Mouse (Mus musculus): ENCODE results near the gene Celsr1. TPM values are rescaled to one million over a fixed set of nuclear protein-coding genes. Genes with fewer than 3 reads are reported as not detected.

The Celsr1 gene
- total and polyA plus RNA-seq, 3 experiments: 1.3 to 21.7 (median 4.7) TPM

- H3K4me1 ChIP-seq (ENCODE audit: insufficient read depth, low read depth, low read length): peaks cover 60% of the 10 kb centered on the region
- no peaks in the 10 kb centered on the region for H3K36me3 ChIP-seq (replicated peaks)
- no peaks in the 10 kb centered on the region for H3K27me3 ChIP-seq (ENCODE audit: insufficient read depth, low read length)
- H3K9me3 ChIP-seq (replicated peaks): no peaks in the 10 kb centered on the region
- no peak overlapping the region for H3K4me3 ChIP-seq (ENCODE audit: low read depth, low read length)
- ATAC-seq (ENCODE audit: extremely low read depth, insufficient number of reproducible peaks, low FRiP score, poor library complexity, severe bottlenecking) (no peak), DNase-seq (ENCODE audit: low spot score) (no peak)
- TF ChIP-seq GATA2 (IDR thresholded peaks at IDR 0.05; ENCODE audit: borderline replicate concordance, low read depth, low read length) (no peak), GATA1 (IDR thresholded peaks at IDR 0.05; ENCODE audit: borderline replicate concordance, low read length) (no peak), POLR2AphosphoS5 (IDR thresholded peaks at IDR 0.05; ENCODE audit: insufficient replicate concordance, low read depth, low read length) (no peak), TAL1 (conservative IDR thresholded peaks at IDR 0.05; ENCODE audit: low read depth, low read length) (no peak), CTCF (IDR thresholded peaks at IDR 0.05; ENCODE audit: low read depth, low read length) (no peak)
These were observed 15.9 kb upstream of the Celsr1 start for GRCm38 (mm10) chr15:86049510-86049909.

DNA sequence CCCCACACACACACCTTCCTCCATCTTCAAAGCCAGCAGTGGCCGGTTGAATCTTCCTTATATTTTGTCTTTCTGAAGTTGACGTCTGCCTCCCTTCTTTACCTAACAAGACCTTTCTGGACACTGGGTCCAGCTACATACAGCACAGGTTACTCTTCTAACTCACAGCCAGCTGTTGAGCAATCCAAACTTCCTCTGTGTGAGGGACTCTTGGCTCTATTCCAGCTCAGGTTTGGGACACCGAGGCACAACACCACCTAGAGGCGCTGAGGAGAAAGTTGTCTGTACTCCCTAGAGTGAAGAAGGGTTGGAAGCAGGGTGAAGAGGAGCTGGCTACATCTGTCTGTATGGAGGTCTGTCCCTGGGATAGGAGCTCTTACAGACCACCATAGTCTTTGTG, 8.8 kb upstream of the Celsr1 start:
- no peak for DNase-seq (ENCODE audit: low spot score)
- H3K36me3 ChIP-seq (replicated peaks): no peaks in the 10 kb centered on the region
- H3K4me3 ChIP-seq (ENCODE audit: low read depth, low read length): no peak overlapping the region
- H3K9me3 ChIP-seq (replicated peaks): no peaks in the 10 kb centered on the region
- peaks cover 7% of the 10 kb centered on the region for H3K27me3 ChIP-seq (ENCODE audit: insufficient read depth, low read length)
- peaks cover 24% of the 10 kb centered on the region for H3K4me1 ChIP-seq (ENCODE audit: insufficient read depth, low read depth, low read length)
- no peak for ATAC-seq (ENCODE audit: extremely low read depth, insufficient number of reproducible peaks, low FRiP score, poor library complexity, severe bottlenecking)
- TF ChIP-seq POLR2AphosphoS5 (IDR thresholded peaks at IDR 0.05; ENCODE audit: insufficient replicate concordance, low read depth, low read length): no peak
- no peak for TF ChIP-seq GATA2 (IDR thresholded peaks at IDR 0.05; ENCODE audit: borderline replicate concordance, low read depth, low read length)
- no peak for TF ChIP-seq CTCF (IDR thresholded peaks at IDR 0.05; ENCODE audit: low read depth, low read length)
- no peak for TF ChIP-seq TAL1 (conservative IDR thresholded peaks at IDR 0.05; ENCODE audit: low read depth, low read length)
- no peak for TF ChIP-seq GATA1 (IDR thresholded peaks at IDR 0.05; ENCODE audit: borderline replicate concordance, low read length)

DNA sequence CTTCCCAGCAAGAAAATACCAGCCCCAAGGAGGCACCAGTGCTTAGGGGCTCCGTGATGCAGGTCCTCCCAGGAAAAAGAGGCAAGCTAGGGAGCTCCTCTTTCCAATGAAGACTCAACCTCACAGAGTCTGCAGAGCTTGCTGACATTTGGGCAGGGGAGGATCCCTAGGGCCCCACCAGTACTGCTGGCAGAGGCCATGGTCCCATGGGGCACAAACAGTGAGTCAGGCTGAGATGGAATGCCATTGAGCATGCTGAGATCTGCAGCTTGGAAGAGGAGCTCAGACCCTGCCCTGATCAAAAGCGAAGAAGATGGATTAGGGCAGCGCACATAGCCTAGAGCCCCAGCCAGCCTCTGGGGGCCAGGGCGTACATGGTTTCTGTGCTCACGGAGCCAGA, 7.8 kb upstream of the Celsr1 start:
- ATAC-seq (ENCODE audit: extremely low read depth, insufficient number of reproducible peaks, low FRiP score, poor library complexity, severe bottlenecking) (no peak), DNase-seq (ENCODE audit: low spot score) (no peak)
- Histone ChIP-seq H3K9me3 (replicated peaks) (no peaks in the 10 kb centered on the region), H3K4me3 (ENCODE audit: low read depth, low read length) (no peak overlapping the region), H3K36me3 (replicated peaks) (no peaks in the 10 kb centered on the region), H3K27me3 (ENCODE audit: insufficient read depth, low read length) (peaks cover 7% of the 10 kb centered on the region), H3K4me1 (ENCODE audit: insufficient read depth, low read depth, low read length) (peaks cover 21% of the 10 kb centered on the region)
- no peak for TF ChIP-seq CTCF (IDR thresholded peaks at IDR 0.05; ENCODE audit: low read depth, low read length)
- TF ChIP-seq GATA2 (IDR thresholded peaks at IDR 0.05; ENCODE audit: borderline replicate concordance, low read depth, low read length): no peak
- TF ChIP-seq TAL1 (conservative IDR thresholded peaks at IDR 0.05; ENCODE audit: low read depth, low read length): no peak
- TF ChIP-seq GATA1 (IDR thresholded peaks at IDR 0.05; ENCODE audit: borderline replicate concordance, low read length): no peak
- TF ChIP-seq POLR2AphosphoS5 (IDR thresholded peaks at IDR 0.05; ENCODE audit: insufficient replicate concordance, low read depth, low read length): no peak

- Histone ChIP-seq H3K9me3 (replicated peaks) (peaks cover 6% of the 10 kb centered on the region; the same call in 1 of the 2 replicates), H3K36me3 (replicated peaks) (no peaks in the 10 kb centered on the region), H3K27me3 (ENCODE audit: insufficient read depth, low read length) (peaks cover 11% of the 10 kb centered on the region), H3K4me1 (ENCODE audit: insufficient read depth, low read depth, low read length) (peaks cover 30% of the 10 kb centered on the region), H3K4me3 (ENCODE audit: low read depth, low read length) (no peak overlapping the region)
- TF ChIP-seq CTCF (IDR thresholded peaks at IDR 0.05; ENCODE audit: low read depth, low read length) (peak; percentile 82), GATA1 (IDR thresholded peaks at IDR 0.05; ENCODE audit: borderline replicate concordance, low read length) (no peak)
- DNase-seq (ENCODE audit: low spot score) (peak; percentile 56), ATAC-seq (ENCODE audit: extremely low read depth, insufficient number of reproducible peaks, low FRiP score, poor library complexity, severe bottlenecking) (peak; percentile 64; the same call in 1 of the 2 replicates)
These were observed 5.2 kb upstream of the Celsr1 start for GRCm38 (mm10) chr15:86038802-86039201.

DNA sequence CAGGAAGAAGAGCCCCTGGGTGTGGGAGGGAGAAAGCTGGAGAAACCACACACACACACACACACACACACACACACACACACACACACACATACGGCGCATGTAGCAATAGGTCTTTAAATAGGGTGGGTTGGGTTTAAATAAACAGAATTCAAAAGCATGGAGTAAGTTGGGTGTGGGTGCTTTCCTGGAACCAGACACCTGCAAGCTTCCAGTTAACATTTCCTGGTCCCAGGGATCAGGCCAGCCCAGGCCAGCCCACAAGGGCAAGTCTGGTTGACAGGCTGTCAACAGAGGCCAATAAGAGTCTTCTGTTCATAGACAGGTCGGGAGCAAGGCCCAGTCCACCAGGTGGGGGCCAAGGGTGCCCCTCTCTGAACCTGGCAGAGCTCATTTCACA, 2.3 kb upstream of the Celsr1 start:
- Histone ChIP-seq H3K4me3 (ENCODE audit: low read depth, low read length) (no peak overlapping the region), H3K27me3 (ENCODE audit: insufficient read depth, low read length) (peaks cover 22% of the 10 kb centered on the region), H3K4me1 (ENCODE audit: insufficient read depth, low read depth, low read length) (peaks cover 27% of the 10 kb centered on the region), H3K9me3 (replicated peaks) (peaks cover 35% of the 10 kb centered on the region), H3K36me3 (replicated peaks) (peaks cover 18% of the 10 kb centered on the region)
- ATAC-seq (ENCODE audit: extremely low read depth, insufficient number of reproducible peaks, low FRiP score, poor library complexity, severe bottlenecking) (no peak), DNase-seq (ENCODE audit: low spot score) (no peak)
- TF ChIP-seq GATA1 (IDR thresholded peaks at IDR 0.05; ENCODE audit: borderline replicate concordance, low read length) (no peak), POLR2AphosphoS5 (IDR thresholded peaks at IDR 0.05; ENCODE audit: insufficient replicate concordance, low read depth, low read length) (no peak)

DNA sequence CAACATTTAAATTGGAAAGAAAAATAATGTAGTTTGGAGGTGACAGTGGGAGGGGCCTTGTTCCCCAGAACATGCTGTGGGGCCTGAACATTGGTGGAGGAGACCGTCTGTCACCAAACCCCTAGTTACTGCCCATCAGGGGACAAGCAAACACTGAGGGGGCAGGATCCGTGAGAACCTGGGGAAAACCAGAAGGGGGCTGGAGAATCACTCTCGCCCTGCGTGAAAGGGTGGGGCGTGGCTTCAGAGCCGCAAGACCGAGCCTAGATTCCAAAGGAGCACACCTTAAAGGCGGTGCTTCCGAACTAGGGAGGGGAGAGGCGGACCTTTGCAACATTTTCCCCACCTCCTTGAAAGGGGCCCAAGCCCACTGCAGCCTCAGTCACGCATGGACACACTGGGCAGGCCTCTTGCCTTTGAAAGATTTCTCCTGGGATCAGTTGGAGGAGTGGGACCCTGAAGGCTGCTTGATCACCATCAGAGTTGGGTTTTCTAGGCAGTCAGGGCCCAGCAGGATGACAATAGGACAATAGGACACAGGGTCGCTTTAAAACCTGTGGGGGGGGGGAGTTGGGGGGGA, 1.3 kb upstream of the Celsr1 start:
- H3K27me3 ChIP-seq (ENCODE audit: insufficient read depth, low read length): peaks cover 32% of the 10 kb centered on the region
- H3K36me3 ChIP-seq (replicated peaks): peaks cover 29% of the 10 kb centered on the region
- ATAC-seq (ENCODE audit: extremely low read depth, insufficient number of reproducible peaks, low FRiP score, poor library complexity, severe bottlenecking) (no peak), DNase-seq (ENCODE audit: low spot score) (no peak)
- TF ChIP-seq POLR2AphosphoS5 (IDR thresholded peaks at IDR 0.05; ENCODE audit: insufficient replicate concordance, low read depth, low read length) (no peak), GATA2 (IDR thresholded peaks at IDR 0.05; ENCODE audit: borderline replicate concordance, low read depth, low read length) (no peak), GATA1 (IDR thresholded peaks at IDR 0.05; ENCODE audit: borderline replicate concordance, low read length) (no peak), CTCF (IDR thresholded peaks at IDR 0.05; ENCODE audit: low read depth, low read length) (no peak), TAL1 (conservative IDR thresholded peaks at IDR 0.05; ENCODE audit: low read depth, low read length) (no peak)
- peaks cover 45% of the 10 kb centered on the region for H3K9me3 ChIP-seq (replicated peaks)
- H3K4me1 ChIP-seq (ENCODE audit: insufficient read depth, low read depth, low read length): peaks cover 27% of the 10 kb centered on the region
- H3K4me3 ChIP-seq (ENCODE audit: low read depth, low read length): peak overlapping the region; percentile 34; the same call in 1 of the 2 replicates
